Mouse (Mus musculus) adrenal gland, postnatal 10 days (tissue): Measurements from ENCODE around the gene Zfr2. TPM values are rescaled to one million over a fixed set of nuclear protein-coding genes. Genes with fewer than 3 reads are reported as not detected.
A peak's percentile ranks its signal among the peaks of the same experiment; 100 is the strongest.
"Not testable (repeated sequence)": the region's sequence is repeated elsewhere in the genome, so short reads cannot be mapped to it uniquely, and the experiment has no call there.

Source experiments
- DNase-seq: peaks from one replicate; pipeline ENCODE4 v3.0.0; 2021; ENCODE audit warnings: mixed read lengths
- total RNA-seq, 2 experiments: library from RNA; stranded (reverse); gene quantifications; 2 replicates each; pipeline ENCODE4 v1.2.3; 2021

The Zfr2 gene
- total RNA-seq, 2 experiments from 2014 or later = 7.4 to 11.9 TPM

DNA sequence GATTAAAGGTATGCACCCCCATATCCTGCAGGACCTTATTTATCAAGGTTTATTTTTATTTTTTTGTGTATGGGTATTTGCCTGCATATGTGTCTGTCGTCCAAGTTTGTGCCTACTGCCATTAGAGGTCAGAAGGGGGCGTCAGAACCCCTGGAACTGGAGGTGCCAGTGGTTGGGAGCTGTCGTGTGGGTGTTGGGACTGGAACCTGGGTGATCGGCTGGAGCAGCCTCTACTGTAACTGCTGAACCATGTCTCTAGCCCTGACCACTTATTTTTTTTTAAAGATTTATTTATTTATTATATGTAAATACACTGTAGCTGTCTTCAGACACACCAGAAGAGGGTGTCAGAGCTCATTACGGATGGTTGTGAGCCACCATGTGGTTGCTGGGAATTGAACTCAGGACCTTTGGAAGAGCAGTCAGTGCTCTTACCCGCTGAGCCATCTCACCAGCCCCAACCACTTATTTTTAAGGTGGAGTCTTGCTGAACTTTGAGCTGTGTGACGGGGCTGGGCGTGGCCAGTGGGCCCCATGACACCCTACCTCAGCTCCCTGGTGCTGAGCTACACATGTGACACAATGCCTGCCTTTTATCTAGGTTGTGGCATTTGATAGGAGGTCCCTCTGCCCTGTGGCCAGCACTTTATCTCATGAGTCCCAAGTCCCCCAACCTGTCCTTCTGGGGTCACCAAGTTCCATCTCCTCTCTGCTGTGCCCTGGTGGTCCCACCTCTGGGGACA lies 29.8 kb upstream of the Zfr2 start:
- no peak for DNase-seq

- no peak for DNase-seq
Observed at GRCm38 (mm10) chr10:81204137-81204536, 28.8 kb upstream of the Zfr2 start.

- no peak for DNase-seq
Observed at GRCm38 (mm10) chr10:81210154-81210553, 22.8 kb upstream of the Zfr2 start.

GRCm38 (mm10) chr10:81216260-81216659 lies 16.7 kb upstream of the Zfr2 start:
- no peak for DNase-seq

DNA sequence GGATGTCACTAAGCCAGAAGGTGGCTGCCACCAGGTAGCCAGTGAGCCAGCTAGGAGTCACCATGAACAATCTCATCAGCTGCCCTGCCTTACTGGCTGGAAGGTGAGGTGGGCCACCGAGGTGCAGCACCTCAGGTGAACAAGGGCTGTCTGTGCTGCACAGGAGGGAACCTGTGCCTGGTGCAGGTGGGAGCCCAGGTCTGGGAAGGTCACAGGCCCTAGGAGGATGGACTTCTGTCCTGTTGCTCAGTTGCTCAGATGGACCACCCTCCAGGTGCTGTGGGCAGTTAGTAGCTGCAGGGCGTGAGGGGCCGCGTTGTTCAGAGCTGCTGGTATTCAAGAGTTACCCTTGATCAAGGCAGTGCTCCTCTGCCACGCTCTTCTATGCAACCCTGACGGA lies 16.1 kb upstream of the Zfr2 start:
- DNase-seq = no peak

GRCm38 (mm10) chr10:81217267-81217666 lies 15.7 kb upstream of the Zfr2 start:
- peak; percentile 38 for DNase-seq

DNA sequence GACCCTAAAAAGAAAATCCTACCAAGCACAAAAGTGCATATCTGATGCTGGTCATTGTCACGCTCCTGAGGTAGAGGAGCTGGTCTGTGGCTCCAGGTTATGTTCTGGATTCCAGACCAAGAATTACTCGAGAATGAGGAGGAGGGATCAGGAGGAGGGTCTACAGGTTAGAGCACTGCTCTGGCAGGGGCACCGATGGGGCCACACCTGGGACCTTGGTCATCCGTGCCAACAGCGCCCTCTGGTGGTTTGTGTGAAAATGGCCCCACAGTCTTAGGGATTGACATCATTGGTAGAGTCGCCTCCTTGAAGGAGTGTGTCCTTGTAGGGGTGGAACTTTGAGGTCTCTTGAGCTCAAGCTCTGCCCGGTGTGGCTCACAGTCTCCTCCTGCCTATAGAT lies 15.0 kb upstream of the Zfr2 start:
- peak; percentile 81 for DNase-seq

GRCm38 (mm10) chr10:81221402-81222015 lies 11.4 kb upstream of the Zfr2 start:
- DNase-seq = no peak

DNA sequence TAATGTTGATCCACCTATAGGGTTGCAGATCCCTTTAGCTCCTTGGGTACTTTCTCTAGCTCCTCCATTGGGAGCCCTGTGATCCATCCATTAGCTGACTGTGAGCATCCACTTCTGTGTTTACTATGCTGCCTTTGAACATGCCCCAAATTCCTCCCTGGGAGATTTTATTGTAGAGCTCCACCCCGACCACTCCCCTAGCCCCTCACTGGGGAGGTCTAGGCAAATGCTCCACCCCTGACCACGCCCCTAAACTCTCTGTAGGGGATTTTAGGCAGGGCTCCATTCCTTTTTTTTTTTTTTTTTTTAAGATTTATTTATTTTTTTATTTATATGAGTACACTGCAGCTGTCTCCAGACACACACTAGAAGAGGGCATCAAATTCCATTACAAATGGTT lies 9.2 kb upstream of the Zfr2 start:
- not testable (repeated sequence) for DNase-seq

DNA sequence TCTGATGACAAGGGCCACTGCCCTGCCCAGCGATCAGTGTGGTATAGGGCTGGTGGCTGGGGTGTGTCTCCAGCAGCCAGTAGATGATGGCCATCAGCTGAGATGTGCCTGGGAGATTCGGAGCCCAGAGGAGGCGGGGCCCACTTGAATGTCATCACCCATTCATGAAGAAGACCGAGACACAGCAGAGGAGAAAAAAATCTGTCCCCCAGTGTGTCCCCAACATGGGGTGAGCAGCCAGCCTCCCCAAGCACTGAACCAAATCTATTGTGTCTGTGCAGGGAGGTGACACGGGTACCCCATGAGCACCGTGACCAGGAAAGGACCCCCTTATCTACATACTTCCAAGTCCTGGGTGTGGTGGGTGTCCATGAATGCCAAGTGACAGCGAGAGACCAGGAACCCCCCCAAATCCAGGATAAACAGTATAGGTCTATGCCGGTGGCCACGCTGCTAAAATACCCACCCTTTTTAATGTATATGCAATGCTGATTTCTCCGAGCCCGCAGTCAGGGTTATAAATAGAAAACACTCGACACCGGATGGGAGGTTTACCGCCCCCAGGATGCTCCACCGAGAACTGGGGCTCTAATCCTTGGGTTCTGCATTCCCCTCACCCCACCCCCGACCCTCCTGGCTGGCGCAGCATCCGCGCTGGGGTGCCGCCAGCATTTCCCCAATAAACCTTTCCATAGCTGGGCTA lies 3.1 kb upstream of the Zfr2 start:
- no peak for DNase-seq

- no peak for DNase-seq
Observed at GRCm38 (mm10) chr10:81230438-81231332, 2.3 kb upstream of the Zfr2 start, which contains the start of gene Atcay. Gene Atcay (minus strand): TSS chr10:81230833.

DNA sequence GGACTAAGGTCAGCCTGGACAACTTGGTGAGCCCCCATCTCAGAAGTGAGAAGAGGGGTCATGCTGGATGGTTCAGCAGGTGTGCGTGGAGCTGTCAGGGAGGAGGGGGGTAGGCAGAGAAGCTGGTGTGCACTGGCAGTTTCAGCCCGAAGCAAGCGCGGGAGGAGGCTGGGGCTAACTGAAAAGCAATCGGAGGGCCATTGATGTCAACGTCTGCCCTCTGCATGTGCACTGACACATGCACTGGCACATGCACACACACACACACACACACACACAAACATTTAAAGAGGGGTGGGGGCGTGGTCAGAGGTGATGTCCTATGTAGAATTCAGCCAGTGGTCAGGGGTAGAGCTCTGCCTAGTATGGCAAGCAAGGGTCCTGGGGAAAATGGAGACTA lies 1.5 kb upstream of the Zfr2 start:
- DNase-seq = no peak

- no peak for DNase-seq
Observed at GRCm38 (mm10) chr10:81233226-81233585, 251 bp downstream of the Zfr2 start.

GRCm38 (mm10) chr10:81234206-81234605 lies 1.3 kb downstream of the Zfr2 start:
- DNase-seq = no peak

- DNase-seq = no peak
Observed at GRCm38 (mm10) chr10:81236471-81237268, 3.7 kb downstream of the Zfr2 start.

- no peak for DNase-seq
Observed at GRCm38 (mm10) chr10:81238618-81239017, 5.7 kb downstream of the Zfr2 start.

DNA sequence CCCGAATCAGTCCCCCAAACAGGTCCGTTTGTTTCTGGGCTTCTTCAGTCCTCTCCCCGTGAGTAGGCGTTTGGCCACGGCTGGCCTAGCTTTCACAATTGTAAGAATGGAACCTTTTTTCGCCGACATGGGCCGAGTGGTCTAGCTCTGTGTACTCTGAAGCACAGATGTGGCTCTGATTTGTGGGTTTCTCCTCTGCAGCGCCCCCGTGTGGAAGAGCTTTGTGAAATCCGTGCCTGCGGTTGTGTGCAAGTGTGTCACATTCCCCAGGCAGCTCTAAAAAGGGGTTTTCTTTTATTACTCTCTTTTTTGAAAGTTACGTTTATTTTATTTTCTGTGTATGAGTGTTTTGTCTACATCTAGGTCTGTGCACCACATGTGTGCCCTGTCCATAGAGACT lies 7.9 kb downstream of the Zfr2 start:
- DNase-seq = peak; percentile 73

GRCm38 (mm10) chr10:81242021-81242420 lies 9.1 kb downstream of the Zfr2 start:
- DNase-seq = no peak

GRCm38 (mm10) chr10:81244146-81244545 lies 11.2 kb downstream of the Zfr2 start:
- no peak for DNase-seq

GRCm38 (mm10) chr10:81244595-81244994 lies 11.6 kb downstream of the Zfr2 start:
- peak; percentile 91 for DNase-seq

DNA sequence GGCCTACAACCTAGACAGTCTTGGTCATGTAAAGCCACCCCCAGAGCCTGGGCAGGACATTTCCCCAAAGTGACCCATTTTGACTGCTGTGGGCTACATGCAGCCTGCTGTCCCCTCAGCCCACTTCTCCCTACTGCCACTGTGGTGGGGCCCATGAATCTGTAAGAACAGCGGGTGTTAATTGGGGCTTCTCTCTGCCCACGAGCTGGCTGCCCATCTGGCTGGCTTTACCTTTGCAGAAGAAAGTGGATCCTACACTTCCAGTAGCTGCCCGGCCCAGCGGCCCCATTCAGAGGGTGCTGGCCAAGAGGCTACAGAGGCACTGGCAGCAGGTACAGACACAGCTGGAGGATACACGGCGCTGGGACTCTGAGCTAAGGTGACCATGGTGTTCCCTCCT lies 12.2 kb downstream of the Zfr2 start:
- DNase-seq = no peak

- no peak for DNase-seq
Observed at GRCm38 (mm10) chr10:81247804-81248203, 14.8 kb downstream of the Zfr2 start.
